Mouse (Mus musculus) kidney, embryonic 15.5 days (tissue): ENCODE data around the gene Plcb2. TPM values are rescaled to one million over a fixed set of nuclear protein-coding genes. Genes with fewer than 3 reads are reported as not detected.

Experiments
- ATAC-seq: fragments of 200-750 bp; cut with Nextera tagmentation; replicated peaks from 2 replicates; pipeline ENCODE4 v1.8.0; 2017; ENCODE audit warnings: moderate TSS enrichment; ENCODE audit not compliant: low FRiP score
- H3K27ac ChIP-seq: fragments of 300-500 bp; sonication (generic); 2 replicates; pipeline ENCODE4 v1.5.1; 2015; ENCODE audit warnings: mild to moderate bottlenecking, inconsistent platforms
- H3K27me3 ChIP-seq: fragments of 300-500 bp; sonication (generic); 2 replicates; pipeline ENCODE4 v1.6.1; 2015; ENCODE audit warnings: inconsistent platforms
- H3K36me3 ChIP-seq: fragments of 300-500 bp; sonication (generic); 2 replicates; pipeline ENCODE4 v1.6.1; 2015; ENCODE audit warnings: inconsistent platforms
- H3K4me1 ChIP-seq: fragments of 300-500 bp; sonication (generic); 2 replicates; pipeline ENCODE4 v1.6.1; 2015; ENCODE audit warnings: inconsistent platforms
- H3K4me2 ChIP-seq: fragments of 300-500 bp; sonication (generic); 2 replicates; pipeline ENCODE4 v1.6.1; 2015; ENCODE audit warnings: moderate library complexity, mild to moderate bottlenecking, inconsistent platforms
- H3K4me3 ChIP-seq: fragments of 300-500 bp; sonication (generic); replicated peaks from 2 replicates; pipeline ENCODE4 v1.5.1; 2015; ENCODE audit warnings: mild to moderate bottlenecking, inconsistent platforms
- H3K9ac ChIP-seq: fragments of 300-500 bp; sonication (generic); 2 replicates; pipeline ENCODE4 v1.6.1; 2015; ENCODE audit warnings: mild to moderate bottlenecking, inconsistent platforms
- H3K9me3 ChIP-seq: fragments of 300-500 bp; sonication (generic); replicated peaks from 2 replicates; pipeline ENCODE4 v1.6.1; 2016; ENCODE audit warnings: inconsistent platforms
- WGBS: fragments of 180-500 bp; shearing (Covaris S2); methylation state at CpG from one replicate; pipeline ENCODE4 v1.1.7; 2015; ENCODE audit warnings: mixed read lengths; 5-methylcytosine and 5-hydroxymethylcytosine counted together
- polyA plus RNA-seq: library from polyadenylated mRNA; unstranded; fragments of >200 nt; fragmentation: Nextera tagmentation; extraction: Ambion mirVana; gene quantifications from 2 replicates; pipeline ENCODE4 v1.2.1, GENCODE M21; 2015

The Plcb2 gene
- polyA plus RNA-seq, 1 experiment from 2014 or later, result 1.5 TPM

GRCm38 (mm10) chr2:118761906-118762783 is 33.9 kb upstream of the Plcb2 start, which contains the start of gene Ccdc9b:
Ccdc9b (minus strand) TSS chr2:118762661.
- Histone ChIP-seq H3K4me2 (peak within 1 kb of the TSS; percentile 59), H3K36me3 (no peaks in the 10 kb centered on the region), H3K9me3 (no peaks in the 10 kb centered on the region), H3K9ac (peak within 1 kb of the TSS; percentile 38), H3K27ac (peak within 1 kb of the TSS; percentile 90), H3K4me1 (peaks cover 38% of the 10 kb centered on the region), H3K27me3 (peaks cover 42% of the 10 kb centered on the region), H3K4me3 (peak within 1 kb of the TSS; percentile 29)
- 9% methylated on average over 29 of the region's 29 CpGs for WGBS
- peak; percentile 79 for ATAC-seq

GRCm38 (mm10) chr2:118761358-118761757 is 33.1 kb upstream of the Plcb2 start:
- Histone ChIP-seq H3K27ac (peak overlapping the region; percentile 90), H3K9ac (no peak overlapping the region), H3K4me1 (peaks cover 38% of the 10 kb centered on the region), H3K9me3 (no peaks in the 10 kb centered on the region), H3K36me3 (no peaks in the 10 kb centered on the region), H3K4me3 (no peak overlapping the region), H3K27me3 (peaks cover 42% of the 10 kb centered on the region), H3K4me2 (peak overlapping the region; percentile 59)
- WGBS, result 88% methylated on average over 12 of the region's 12 CpGs
- ATAC-seq, result no peak

GRCm38 (mm10) chr2:118760311-118761025 is 32.2 kb upstream of the Plcb2 start:
- WGBS, result 80% methylated on average over 11 of the region's 11 CpGs
- H3K4me2 ChIP-seq, result no peak overlapping the region
- H3K9ac ChIP-seq, result no peak overlapping the region
- no peaks in the 10 kb centered on the region for H3K36me3 ChIP-seq
- peaks cover 42% of the 10 kb centered on the region for H3K27me3 ChIP-seq
- H3K4me1 ChIP-seq, result peaks cover 38% of the 10 kb centered on the region
- H3K4me3 ChIP-seq, result no peak overlapping the region
- H3K27ac ChIP-seq, result no peak overlapping the region
- no peaks in the 10 kb centered on the region for H3K9me3 ChIP-seq
- ATAC-seq, result no peak

GRCm38 (mm10) chr2:118759828-118760227 is 31.6 kb upstream of the Plcb2 start:
- WGBS, result 12% methylated on average over 8 of the region's 8 CpGs
- H3K4me2 ChIP-seq, result no peak overlapping the region

DNA sequence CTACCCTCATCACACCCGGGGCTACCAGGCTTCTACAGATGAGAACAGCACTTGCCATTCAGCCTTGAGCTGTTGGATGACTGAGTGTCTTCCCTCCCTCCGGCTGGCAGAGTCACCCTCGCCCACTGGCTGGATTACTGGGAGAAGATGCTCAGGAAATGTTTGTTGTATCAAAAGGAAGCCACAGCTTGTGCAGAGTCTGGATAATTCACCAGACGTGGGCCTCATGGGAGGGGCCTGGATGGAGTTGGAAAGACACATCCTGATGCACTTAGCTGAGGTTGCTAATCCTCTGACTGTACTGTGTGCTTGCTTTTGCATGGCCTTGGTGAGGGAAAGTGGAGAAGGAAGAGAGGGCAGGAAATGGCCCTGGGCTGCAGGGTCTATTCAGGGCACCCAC is 27.9 kb upstream of the Plcb2 start:
- ATAC-seq, result no peak
- 81% methylated on average over 4 of the region's 4 CpGs for WGBS
- Histone ChIP-seq H3K36me3 (no peaks in the 10 kb centered on the region), H3K9ac (no peak overlapping the region), H3K9me3 (no peaks in the 10 kb centered on the region), H3K4me1 (peaks cover 12% of the 10 kb centered on the region), H3K27me3 (peaks cover 36% of the 10 kb centered on the region), H3K4me2 (no peak overlapping the region), H3K4me3 (no peak overlapping the region), H3K27ac (no peak overlapping the region)

More at GRCm38 (mm10) chr2:118759828-118760227, 31.6 kb upstream of the Plcb2 start:
- no peaks in the 10 kb centered on the region for H3K9me3 ChIP-seq
- H3K36me3 ChIP-seq, result no peaks in the 10 kb centered on the region
- H3K4me3 ChIP-seq, result no peak overlapping the region
- H3K27ac ChIP-seq, result no peak overlapping the region
- peaks cover 42% of the 10 kb centered on the region for H3K27me3 ChIP-seq
- no peak for ATAC-seq
- peaks cover 38% of the 10 kb centered on the region for H3K4me1 ChIP-seq
- no peak overlapping the region for H3K9ac ChIP-seq

GRCm38 (mm10) chr2:118755407-118755806 is 27.2 kb upstream of the Plcb2 start:
- no peak overlapping the region for H3K4me3 ChIP-seq
- H3K9me3 ChIP-seq, result no peaks in the 10 kb centered on the region
- H3K36me3 ChIP-seq, result peaks cover 2% of the 10 kb centered on the region; the same call in 1 of the 2 replicates
- no peak overlapping the region for H3K9ac ChIP-seq
- peaks cover 8% of the 10 kb centered on the region for H3K4me1 ChIP-seq
- H3K27me3 ChIP-seq, result peaks cover 29% of the 10 kb centered on the region
- no peak overlapping the region for H3K27ac ChIP-seq
- no peak for ATAC-seq
- H3K4me2 ChIP-seq, result no peak overlapping the region
- WGBS, result 82% methylated on average over 6 of the region's 6 CpGs

DNA sequence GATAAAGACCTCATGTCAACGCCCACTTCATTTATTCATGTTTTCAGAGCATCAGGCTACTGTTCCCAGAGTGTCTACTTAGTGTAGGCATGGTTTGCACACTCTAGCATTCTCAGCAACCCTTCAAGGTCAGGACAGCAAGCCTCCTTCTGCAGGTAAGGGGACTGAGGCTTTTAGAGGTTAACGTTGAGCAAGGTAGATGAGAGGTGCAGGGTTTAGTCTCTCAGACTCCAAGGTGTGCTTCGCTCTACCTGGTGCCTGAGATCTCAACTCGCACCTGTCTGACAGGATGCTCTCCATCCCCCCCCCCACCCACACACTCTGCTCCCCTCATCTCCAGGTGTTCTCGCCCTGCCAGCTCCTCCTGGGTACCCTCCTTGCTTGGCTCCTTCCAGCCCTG is 25.9 kb upstream of the Plcb2 start:
- Histone ChIP-seq H3K9me3 (no peaks in the 10 kb centered on the region), H3K36me3 (peaks cover 12% of the 10 kb centered on the region; the same call in 1 of the 2 replicates), H3K4me1 (peaks cover 10% of the 10 kb centered on the region; the same call in 1 of the 2 replicates), H3K9ac (no peak overlapping the region), H3K4me3 (no peak overlapping the region), H3K27ac (no peak overlapping the region), H3K27me3 (peaks cover 24% of the 10 kb centered on the region), H3K4me2 (no peak overlapping the region)
- 93% methylated on average over 5 of the region's 5 CpGs for WGBS
- no peak for ATAC-seq

GRCm38 (mm10) chr2:118752792-118753108 is 24.5 kb upstream of the Plcb2 start:
- no peak overlapping the region for H3K4me3 ChIP-seq
- no peak for ATAC-seq
- peaks cover 15% of the 10 kb centered on the region for H3K27me3 ChIP-seq
- H3K27ac ChIP-seq, result no peak overlapping the region
- peaks cover 15% of the 10 kb centered on the region for H3K4me1 ChIP-seq
- WGBS, result 50% methylated on average over 4 of the region's 4 CpGs
- no peak overlapping the region for H3K4me2 ChIP-seq
- H3K36me3 ChIP-seq, result peaks cover 17% of the 10 kb centered on the region; the same call in 1 of the 2 replicates
- H3K9ac ChIP-seq, result no peak overlapping the region
- H3K9me3 ChIP-seq, result no peaks in the 10 kb centered on the region

GRCm38 (mm10) chr2:118751896-118752791 is 23.9 kb upstream of the Plcb2 start:
- Histone ChIP-seq H3K27ac (0 out of 2 replicates have a peak overlapping the region, but pooled peaks have one; percentile 24), H3K4me1 (peaks cover 21% of the 10 kb centered on the region), H3K9ac (no peak overlapping the region), H3K4me2 (no peak overlapping the region), H3K9me3 (no peaks in the 10 kb centered on the region), H3K36me3 (peaks cover 17% of the 10 kb centered on the region; the same call in 1 of the 2 replicates), H3K4me3 (no peak overlapping the region), H3K27me3 (peaks cover 9% of the 10 kb centered on the region; the same call in 1 of the 2 replicates)
- no peak for ATAC-seq
- 62% methylated on average over 16 of the region's 16 CpGs for WGBS

- no peak overlapping the region for H3K4me2 ChIP-seq
- H3K4me3 ChIP-seq, result no peak overlapping the region
- H3K27ac ChIP-seq, result no peak overlapping the region
- peaks cover 31% of the 10 kb centered on the region for H3K4me1 ChIP-seq
- WGBS, result 77% methylated on average over 8 of the region's 8 CpGs
- H3K9ac ChIP-seq, result no peak overlapping the region
- peaks cover 9% of the 10 kb centered on the region; the same call in 1 of the 2 replicates for H3K27me3 ChIP-seq
- H3K9me3 ChIP-seq, result no peaks in the 10 kb centered on the region
- no peak for ATAC-seq
- peaks cover 17% of the 10 kb centered on the region; the same call in 1 of the 2 replicates for H3K36me3 ChIP-seq
Observed at GRCm38 (mm10) chr2:118750476-118750875, 22.2 kb upstream of the Plcb2 start.

DNA sequence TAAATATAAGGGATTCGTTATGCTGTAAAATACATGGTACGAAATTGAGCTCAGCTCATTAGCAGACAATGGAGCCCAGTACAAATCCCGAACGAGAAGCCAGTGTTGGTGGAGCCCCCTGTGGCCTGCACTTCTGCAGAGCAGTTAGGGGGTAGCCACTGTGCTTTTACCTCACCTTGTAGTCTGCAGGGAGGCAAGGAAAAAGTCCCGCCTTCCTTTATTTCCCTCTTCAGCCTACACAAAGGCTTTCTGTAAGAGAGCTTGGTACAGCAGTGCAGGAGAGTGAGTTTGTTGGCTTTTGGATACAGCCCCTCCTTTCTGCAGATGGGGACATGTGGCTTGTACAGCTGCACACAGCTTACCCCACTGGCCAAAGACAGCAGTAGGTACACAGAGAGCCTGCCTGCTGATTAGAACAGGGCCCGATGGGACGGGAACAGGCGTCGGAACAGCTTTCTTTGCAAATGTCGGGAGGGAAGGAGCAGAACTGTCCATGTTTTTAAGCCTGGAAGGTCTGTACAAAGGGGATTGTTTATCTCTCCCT is 21.2 kb upstream of the Plcb2 start:
- no peak overlapping the region for H3K4me3 ChIP-seq
- no peak for ATAC-seq
- no peak overlapping the region for H3K27ac ChIP-seq
- H3K36me3 ChIP-seq, result peaks cover 17% of the 10 kb centered on the region; the same call in 1 of the 2 replicates
- WGBS, result 67% methylated on average over 10 of the region's 10 CpGs
- no peak overlapping the region for H3K9ac ChIP-seq
- peaks cover 17% of the 10 kb centered on the region for H3K27me3 ChIP-seq
- no peak overlapping the region for H3K4me2 ChIP-seq
- no peaks in the 10 kb centered on the region for H3K9me3 ChIP-seq
- peaks cover 41% of the 10 kb centered on the region for H3K4me1 ChIP-seq
